Mouse (Mus musculus): ENCODE results near the gene Itpk1.

Itpk1 gene

DNA sequence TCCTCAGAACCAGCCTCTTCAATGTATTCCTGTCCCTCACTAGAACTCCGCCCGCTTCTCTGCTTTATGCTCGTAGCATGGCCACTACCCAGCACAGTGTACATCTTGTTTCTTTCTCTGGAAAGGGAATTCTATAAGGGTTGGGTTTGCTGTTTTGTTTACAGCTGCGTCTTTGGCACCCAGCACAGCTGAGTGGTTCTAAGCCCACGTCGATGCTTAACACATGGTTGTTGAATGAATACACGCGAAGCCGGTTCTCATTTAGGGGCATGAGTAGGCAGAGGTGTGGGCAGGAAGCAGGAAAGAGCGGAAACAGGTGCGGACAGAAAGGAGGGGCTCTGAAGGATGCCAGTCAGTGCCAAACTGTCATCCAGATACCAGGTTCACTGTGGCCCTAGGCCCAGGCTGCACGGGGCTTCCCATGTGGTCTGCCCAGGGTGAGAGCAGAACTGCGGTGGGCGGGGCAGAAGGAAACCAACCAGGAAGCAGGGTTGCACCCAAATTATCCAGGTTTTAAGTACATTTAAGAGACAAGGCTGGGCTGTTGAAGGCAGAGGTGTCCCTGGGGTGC, 150.9 kb downstream of the Itpk1 start:
- DNase-seq (ENCODE audit: low spot score in 2 of 2) = no peak

DNA sequence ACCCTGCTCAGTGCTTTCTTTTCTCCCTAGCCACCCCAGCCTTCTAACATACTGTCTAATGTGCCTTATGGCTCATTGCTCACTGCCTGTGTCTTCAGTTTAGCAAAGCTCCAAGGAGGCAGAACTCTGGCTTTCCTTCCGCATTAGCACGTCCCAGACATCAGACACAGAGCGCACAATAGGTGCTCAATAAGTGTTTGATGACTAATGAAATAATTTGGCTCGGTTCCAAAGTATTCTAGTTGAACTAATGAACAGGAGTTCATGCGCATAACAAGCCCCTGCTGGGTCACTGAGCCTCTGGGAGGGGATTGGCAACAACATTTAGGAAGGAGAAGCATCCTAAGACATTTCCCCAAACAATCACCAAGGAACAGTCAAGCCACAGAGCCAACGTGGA, 152.7 kb downstream of the Itpk1 start:
- DNase-seq (ENCODE audit: low spot score in 2 of 2) = no peak

DNA sequence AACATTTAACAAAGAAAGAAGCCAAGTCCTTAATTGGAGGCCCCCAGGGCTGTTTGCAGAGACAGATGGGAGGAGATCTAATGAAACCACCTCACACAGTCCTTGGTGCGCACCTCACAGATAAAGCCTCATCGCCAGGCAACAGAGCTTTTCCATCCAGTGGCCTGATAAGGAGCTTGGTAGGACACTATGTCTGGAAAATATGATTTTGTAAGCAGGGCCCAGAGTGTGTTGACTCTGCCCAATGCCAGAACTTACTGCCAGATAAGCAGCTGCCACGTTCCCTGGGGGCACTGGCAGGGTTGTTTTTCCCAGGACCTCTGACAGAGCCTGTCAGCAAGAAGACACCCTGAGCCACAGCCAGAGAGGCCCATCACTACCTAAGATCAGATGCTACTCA, 153.5 kb downstream of the Itpk1 start:
- no peak for DNase-seq (ENCODE audit: low spot score in 2 of 2)

DNA sequence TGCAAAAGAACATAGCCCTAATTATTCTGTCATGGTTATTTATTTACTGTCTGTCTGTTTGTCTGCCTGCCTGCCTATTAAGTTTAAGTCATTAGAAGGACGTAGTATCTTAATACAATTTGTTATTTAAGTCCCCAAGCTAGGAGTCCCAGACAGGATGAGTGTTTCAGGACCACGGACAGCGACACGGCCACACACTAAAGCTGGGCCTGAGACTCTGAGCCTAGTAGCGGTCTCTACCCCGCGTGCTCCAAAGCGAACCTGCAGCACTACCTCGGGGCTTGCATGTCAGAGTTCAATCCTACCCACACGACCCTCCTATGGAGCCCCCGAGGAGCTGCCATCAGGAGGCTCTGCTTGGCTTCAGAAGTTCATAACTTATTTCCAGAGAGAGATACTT, 154.2 kb downstream of the Itpk1 start:
- DNase-seq (ENCODE audit: low spot score in 2 of 2) = no peak

DNA sequence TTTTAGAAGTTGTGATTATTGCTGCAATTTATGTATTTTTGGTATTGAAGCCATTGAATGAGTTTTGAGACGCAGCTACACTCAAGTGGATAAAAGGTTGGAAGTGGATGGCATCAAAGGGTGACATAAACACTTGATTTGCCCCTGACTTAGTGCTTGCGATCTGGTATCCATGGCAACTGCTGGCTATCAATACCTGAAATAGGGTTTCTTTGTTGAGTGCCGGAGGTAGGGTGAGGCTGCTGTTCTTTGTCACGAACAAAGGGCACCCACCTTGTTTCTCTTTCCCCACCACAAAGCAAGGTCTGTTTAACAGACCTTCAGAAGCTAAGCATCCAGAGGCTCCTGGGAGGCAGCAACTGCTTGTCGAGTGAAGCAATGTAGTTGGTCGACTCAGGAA, 159.6 kb downstream of the Itpk1 start:
- no peak for DNase-seq (ENCODE audit: low spot score in 2 of 2)

DNA sequence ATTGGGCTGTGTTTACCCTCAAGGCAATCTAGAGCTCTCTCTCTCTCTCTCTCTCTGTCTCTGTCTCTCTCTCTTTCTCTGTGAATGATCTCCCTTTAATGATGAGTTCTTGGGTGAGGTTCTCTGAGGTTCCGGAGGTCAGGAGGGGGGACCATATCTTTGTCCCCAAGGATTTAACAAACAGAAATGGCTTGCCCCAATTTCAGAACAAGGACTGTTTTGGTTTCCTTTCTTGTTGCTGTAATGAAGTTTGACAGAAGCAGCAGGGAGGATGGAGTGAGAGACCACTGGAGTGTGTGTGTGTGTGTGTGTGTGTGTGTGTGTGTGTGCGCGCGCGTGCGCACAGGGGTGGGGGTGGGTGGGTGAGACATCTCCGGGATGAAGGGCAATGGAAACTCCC, 163.6 kb downstream of the Itpk1 start:
- no peak for DNase-seq (ENCODE audit: low spot score in 2 of 2)

DNA sequence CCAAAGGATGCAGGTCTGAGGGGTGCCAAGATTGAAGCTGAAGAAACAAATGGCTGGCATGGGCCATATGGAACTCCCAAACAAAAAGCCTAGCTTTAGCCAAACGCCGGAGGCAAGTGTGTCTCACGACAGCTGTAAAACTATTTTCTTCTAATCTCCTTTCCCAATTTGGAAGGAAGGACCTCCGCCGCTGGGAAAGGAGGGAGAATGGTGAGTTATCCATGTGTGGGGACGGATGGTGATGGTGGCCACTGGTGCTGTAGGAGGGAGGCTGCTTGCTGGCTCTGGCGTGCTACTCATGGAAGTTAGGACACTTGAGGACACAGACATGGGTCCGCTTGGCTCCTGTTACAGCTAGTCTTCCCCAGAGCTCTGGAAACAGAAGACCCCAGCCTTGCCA, 164.5 kb downstream of the Itpk1 start:
- no peak for DNase-seq (ENCODE audit: low spot score in 2 of 2)

DNA sequence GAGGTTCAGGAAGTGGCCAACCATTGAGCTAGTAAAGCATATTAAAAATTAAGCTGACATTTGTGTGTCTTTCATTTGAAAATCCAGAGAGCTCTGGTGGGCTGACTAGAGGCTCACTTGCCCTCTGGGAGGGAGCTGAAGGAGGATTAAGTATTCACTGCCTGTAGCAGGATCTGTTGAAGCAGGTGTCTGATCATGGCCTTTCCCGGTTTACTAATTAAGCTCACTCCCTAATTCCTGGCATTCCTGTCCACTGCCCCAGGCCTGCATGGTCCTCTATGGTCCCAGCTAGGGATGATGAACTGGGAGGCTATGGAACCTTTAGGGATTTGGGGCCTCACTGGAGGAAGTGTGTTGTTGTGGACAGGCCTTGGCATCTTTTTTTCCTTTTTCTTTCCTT, 168.9 kb downstream of the Itpk1 start:
- DNase-seq (ENCODE audit: low spot score in 2 of 2) = no peak

DNA sequence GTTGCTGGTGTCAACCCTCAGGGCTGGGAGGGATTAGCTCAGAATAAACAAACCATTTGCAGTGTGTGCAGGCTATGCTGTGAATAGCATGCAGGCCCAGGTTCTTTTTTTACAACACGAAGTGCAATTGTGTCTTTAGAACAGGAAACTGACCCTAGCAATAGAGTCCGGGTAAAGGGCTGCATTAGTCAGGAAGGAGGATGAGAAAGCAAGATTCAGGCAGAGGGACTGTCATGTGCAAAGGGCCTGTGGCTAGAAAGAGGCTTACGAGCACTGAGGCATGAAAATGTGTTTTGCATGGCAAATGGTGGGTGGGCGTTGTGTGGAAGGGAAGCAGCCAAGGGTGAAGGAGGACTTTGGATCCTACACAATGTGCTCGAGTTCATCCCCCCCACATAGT, 176.7 kb downstream of the Itpk1 start:
- DNase-seq (ENCODE audit: low spot score in 2 of 2) = no peak

DNA sequence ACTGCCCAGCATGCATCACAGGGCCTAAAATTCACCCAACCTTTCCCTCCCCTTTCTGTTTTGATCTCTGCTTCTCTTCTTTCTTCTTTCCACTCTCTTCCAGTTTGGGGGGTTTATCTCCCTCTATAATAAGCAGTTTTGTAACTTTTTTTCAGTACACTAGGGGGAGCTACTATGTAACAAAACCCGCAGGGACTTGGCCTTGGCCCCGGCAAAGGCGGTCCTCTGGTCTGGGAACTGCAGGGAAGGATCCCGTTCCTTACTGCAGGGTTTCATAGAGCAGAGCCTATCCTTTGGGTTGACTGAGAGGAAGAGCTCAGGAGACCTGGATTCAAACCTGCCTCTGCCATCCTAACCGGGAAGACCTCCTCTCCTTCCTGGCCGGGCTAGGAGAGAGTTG, 180.0 kb downstream of the Itpk1 start:
- no peak for DNase-seq (ENCODE audit: low spot score in 2 of 2)

DNA sequence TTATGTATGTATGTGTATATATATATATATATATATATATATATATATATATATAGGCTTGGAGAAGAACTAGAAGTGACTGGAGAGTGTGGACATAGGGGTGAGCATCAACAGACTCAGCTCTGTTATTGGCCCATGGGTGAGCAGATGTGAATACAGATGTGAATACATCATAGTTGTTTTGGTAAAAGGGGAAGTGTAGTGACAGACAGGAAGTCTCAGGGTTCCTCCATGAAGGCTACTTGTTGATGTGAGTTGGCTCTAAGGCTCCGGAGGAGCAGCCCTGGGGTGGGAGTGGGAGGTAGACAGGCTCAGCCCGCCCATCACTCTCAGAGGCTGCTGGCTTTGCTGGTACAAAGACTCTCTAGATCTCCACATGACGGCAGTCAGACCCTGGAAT, 180.5 kb downstream of the Itpk1 start:
- DNase-seq (ENCODE audit: low spot score in 2 of 2) = no peak

DNA sequence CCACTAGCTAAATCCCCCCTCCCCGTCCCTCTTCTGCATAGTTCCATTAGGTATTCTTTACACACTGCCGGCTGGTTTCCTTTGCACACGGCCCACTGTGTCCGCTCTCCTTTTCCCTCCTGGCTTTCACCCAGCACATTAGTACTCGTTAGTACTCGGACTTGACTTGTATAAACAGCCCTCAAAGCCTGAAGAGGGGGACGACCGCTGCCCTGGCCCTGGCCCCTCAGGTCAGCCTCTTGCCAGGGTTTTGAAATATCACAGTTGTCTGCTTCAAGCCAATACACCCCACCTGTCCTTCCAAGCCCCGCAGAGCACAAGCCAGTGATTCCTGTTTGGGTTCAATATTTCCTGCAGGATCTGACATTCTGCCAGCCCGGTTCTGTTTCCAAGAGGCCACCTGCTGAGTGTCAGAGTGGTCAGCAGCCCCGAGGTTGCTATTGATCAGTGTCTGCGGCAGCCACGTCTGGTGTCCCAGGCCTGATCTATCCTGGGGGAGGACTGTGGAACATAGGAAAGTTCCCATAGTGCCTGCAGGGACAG, 182.9 kb downstream of the Itpk1 start:
- DNase-seq (ENCODE audit: low spot score in 2 of 2) = no peak

DNA sequence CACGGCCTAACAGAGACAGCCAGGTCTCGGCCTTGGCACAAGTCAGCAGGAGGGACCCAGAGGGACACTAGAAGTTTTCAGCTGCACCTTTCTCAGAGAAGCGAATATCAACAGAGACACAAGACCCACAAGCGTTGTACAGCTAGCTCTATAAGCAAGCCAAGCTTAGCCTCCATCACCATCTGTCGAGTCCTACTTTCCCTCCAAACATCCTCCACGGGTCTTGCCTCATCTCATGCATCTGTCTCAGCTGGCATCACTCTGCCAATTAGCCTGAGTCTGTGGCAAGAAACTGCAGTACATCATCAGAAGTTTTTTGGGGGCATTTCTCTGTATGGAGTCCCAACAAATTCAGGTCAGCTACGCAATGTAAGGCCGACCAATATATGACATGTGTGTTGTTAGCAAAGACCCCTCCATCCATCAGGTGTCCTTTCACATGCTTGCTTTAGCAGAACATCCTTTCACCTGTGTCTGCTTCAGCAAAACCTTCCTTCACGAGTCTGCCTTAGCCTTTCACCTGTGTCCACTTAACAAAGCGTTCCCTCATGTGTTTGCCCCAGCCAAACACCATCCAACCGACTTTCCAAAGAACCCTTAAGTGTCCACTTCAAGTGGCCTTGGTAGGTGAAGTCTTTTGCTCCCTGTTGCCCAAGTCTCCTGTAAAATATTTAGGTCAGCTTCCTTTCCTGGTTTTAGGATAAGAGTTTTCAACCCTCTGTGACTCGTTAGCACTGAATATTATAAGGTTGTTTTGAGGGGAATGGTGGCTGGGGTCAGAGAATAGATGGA, 184.6 kb downstream of the Itpk1 start:
- no peak for DNase-seq (ENCODE audit: low spot score in 2 of 2)

Measured in frontal cortex, postnatal 10 days (tissue).